Mouse (Mus musculus) lung, embryonic 16.5 days (tissue): ENCODE data around the gene Tnfaip6. TPM values are rescaled to one million over a fixed set of nuclear protein-coding genes. Genes with fewer than 3 reads are reported as not detected.
A peak's percentile ranks its signal among the peaks of the same experiment; 100 is the strongest.

Source experiments
- ATAC-seq: fragments of 200-750 bp; cut with Nextera tagmentation; 2 replicates; pipeline ENCODE4 v1.8.0; 2017; ENCODE audit warnings: low read depth, mild to moderate bottlenecking, moderate library complexity
- H3K27ac ChIP-seq: fragments of 300-500 bp; sonication (generic); 2 replicates; pipeline ENCODE4 v1.5.1; 2014; ENCODE audit warnings: mild to moderate bottlenecking, control low read depth, low read length
- H3K27me3 ChIP-seq: fragments of 300-500 bp; sonication (generic); 2 replicates; pipeline ENCODE4 v1.6.1; 2014; ENCODE audit warnings: low read depth, low read length, mixed read lengths; ENCODE audit not compliant: control insufficient read depth, insufficient read depth
- H3K36me3 ChIP-seq: fragments of 300-500 bp; sonication (generic); 2 replicates; pipeline ENCODE4 v1.6.1; 2014; ENCODE audit warnings: low read length; ENCODE audit not compliant: control insufficient read depth, insufficient read depth
- H3K4me1 ChIP-seq: fragments of 300-500 bp; sonication (generic); replicated peaks from 2 replicates; pipeline ENCODE4 v1.6.1; 2014; ENCODE audit warnings: low read length, mixed read lengths; ENCODE audit not compliant: control insufficient read depth, insufficient read depth
- H3K4me2 ChIP-seq: fragments of 300-500 bp; sonication (generic); 2 replicates; pipeline ENCODE4 v1.6.1; 2014; ENCODE audit warnings: low read depth, low read length, control low read depth
- H3K4me3 ChIP-seq: fragments of 300-500 bp; sonication (generic); 2 replicates; pipeline ENCODE4 v1.5.1; 2014; ENCODE audit warnings: mild to moderate bottlenecking, low read length, control low read depth
- H3K9ac ChIP-seq: fragments of 300-500 bp; sonication (generic); 2 replicates; pipeline ENCODE4 v1.6.1; 2014; ENCODE audit warnings: low read length, control low read depth
- H3K9me3 ChIP-seq: fragments of 300-500 bp; sonication (generic); 2 replicates; pipeline ENCODE4 v1.6.1; 2016; ENCODE audit warnings: low read length; ENCODE audit not compliant: control insufficient read depth
- WGBS: fragments of 180-500 bp; shearing (Covaris S2); extraction: QIAGEN DNeasy Blood & Tissue Kit; methylation state at CpG from one replicate; pipeline ENCODE4 v1.1.7; 2014; 5-methylcytosine and 5-hydroxymethylcytosine counted together
- polyA plus RNA-seq: library from polyadenylated mRNA; unstranded; fragments of >200 nt; fragmentation: Nextera tagmentation; extraction: Ambion mirVana; gene quantifications from 2 replicates; pipeline ENCODE4 v1.2.1, GENCODE M21; 2015

Gene Tnfaip6
- polyA plus RNA-seq, 1 experiment from 2014 or later, result 7.4 TPM

DNA sequence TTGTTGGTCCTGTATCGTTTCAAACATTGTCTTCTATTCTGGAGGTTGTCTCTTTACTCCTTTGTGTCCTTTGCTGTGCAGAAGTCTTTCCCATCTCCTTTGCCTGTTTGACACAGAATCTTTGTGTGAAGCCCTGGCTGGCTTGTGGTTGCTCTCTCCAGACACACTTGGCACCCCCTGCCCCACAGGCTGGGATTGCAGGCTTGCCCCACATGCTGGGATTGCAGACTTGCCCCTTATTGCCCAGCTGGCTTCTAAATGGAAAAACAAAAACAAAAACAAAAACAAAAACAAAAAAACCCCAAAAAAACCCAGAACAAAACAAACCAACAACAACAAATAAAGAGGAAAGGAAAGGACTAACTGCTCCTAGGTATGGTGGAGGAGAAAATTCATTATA lies 30.8 kb downstream of the Tnfaip6 start:
- H3K4me1 ChIP-seq, result peaks cover 6% of the 10 kb centered on the region; the same call in 1 of the 2 replicates
- no peaks in the 10 kb centered on the region for H3K36me3 ChIP-seq
- no peaks in the 10 kb centered on the region for H3K27me3 ChIP-seq
- H3K9me3 ChIP-seq, result no peaks in the 10 kb centered on the region
- H3K4me3 ChIP-seq, result no peak overlapping the region
- H3K4me2 ChIP-seq, result no peak overlapping the region
- H3K9ac ChIP-seq, result no peak overlapping the region
- no peak for ATAC-seq
- no peak overlapping the region for H3K27ac ChIP-seq
- WGBS, result 63% methylated on average over 1 of the region's 1 CpGs

DNA sequence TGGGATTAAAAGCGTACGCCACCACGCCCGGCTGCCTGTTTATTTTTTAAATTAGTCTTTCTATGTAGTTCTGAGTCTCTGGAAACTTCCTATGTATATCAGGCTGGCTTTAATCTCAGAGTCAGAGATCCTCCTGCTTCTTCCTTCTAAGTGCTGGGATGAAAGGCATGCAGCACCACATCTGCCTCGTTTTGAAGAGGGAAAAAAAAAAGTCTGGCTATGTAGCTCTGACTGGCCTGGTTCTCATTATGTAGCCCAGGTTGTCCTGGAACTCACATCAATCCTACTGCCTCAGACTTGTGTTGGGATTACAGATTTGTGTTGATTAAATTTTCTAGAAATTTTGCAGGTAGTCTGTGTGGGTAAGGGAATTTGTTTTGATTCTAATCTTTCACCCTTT lies 33.0 kb downstream of the Tnfaip6 start:
- 83% methylated on average over 5 of the region's 5 CpGs for WGBS
- Histone ChIP-seq H3K36me3 (peaks cover 6% of the 10 kb centered on the region), H3K9ac (no peak overlapping the region), H3K4me3 (no peak overlapping the region), H3K27me3 (no peaks in the 10 kb centered on the region), H3K9me3 (no peaks in the 10 kb centered on the region), H3K27ac (no peak overlapping the region; the same call in 1 of the 2 replicates), H3K4me2 (no peak overlapping the region), H3K4me1 (peaks cover 13% of the 10 kb centered on the region)
- ATAC-seq, result no peak

DNA sequence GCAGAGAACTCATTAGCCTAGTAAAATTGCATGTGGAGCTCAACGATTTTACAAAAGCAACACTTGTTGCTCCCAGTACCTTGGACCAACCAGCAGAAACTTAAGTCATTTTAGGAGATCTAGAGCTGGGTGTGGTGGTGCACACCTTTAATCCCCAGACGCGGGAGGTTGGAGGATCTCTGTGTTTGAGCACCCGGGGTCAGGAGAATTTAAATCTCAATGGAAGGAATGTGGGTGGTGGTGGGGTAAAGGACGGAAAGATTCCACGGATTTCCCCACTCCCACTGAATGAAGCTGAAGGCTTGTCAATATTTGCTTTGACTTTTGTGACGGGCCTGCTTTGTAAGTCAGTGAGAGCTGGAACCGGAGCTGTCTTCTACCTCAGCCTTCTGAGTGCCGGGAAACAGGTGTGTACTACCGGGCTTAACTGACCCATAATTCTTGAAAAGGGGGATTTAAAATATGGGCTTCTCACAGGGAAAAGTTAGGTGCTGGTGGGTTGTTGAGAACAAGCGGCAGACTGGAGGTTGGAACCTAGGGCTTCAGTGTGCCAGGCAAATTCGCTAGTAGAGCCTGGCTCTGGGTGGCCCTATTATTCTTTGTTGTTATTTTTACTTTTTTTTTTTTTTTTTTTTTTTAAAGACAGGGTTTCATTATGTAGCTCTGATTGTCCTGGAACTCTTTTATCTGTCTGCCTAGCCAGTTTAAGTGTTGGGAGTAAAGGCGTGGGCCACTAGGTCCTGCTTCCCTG lies 33.6 kb downstream of the Tnfaip6 start:
- no peak for ATAC-seq
- H3K4me1 ChIP-seq, result peaks cover 13% of the 10 kb centered on the region
- 48% methylated on average over 13 of the region's 13 CpGs for WGBS
- no peaks in the 10 kb centered on the region for H3K9me3 ChIP-seq
- H3K4me2 ChIP-seq, result peak overlapping the region; percentile 74; the same call in 1 of the 2 replicates
- peak overlapping the region; percentile 99; the same call in 1 of the 2 replicates for H3K9ac ChIP-seq
- H3K27ac ChIP-seq, result peak overlapping the region; percentile 94; the same call in 1 of the 2 replicates
- peak overlapping the region; percentile 99; the same call in 1 of the 2 replicates for H3K4me3 ChIP-seq
- peaks cover 10% of the 10 kb centered on the region for H3K36me3 ChIP-seq
- no peaks in the 10 kb centered on the region for H3K27me3 ChIP-seq

DNA sequence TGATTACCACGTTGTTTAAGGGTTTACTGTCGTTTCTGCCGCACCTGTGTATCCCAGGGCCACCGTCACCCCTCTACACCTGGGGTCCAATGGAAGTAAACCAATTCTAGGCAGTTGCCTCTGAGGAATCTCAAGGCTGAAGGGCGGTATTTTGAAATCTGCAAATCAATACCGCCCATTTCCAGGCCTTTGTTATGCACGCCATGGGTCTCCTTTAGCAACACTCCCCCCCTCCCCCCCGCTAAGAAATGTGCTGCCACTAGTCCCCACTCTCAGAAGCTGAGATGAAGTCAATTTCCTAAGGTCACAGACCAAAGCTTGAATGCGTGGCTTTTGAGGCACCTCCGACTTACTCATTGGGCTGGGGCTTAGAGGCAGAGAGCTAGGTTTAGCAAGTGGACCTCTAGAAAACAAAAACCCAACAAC lies 34.3 kb downstream of the Tnfaip6 start:
- Histone ChIP-seq H3K27ac (peak overlapping the region; percentile 94), H3K9ac (peak overlapping the region; percentile 99), H3K9me3 (no peaks in the 10 kb centered on the region), H3K36me3 (peaks cover 13% of the 10 kb centered on the region), H3K4me3 (peak overlapping the region; percentile 99), H3K4me1 (peaks cover 13% of the 10 kb centered on the region), H3K4me2 (peak overlapping the region; percentile 74), H3K27me3 (no peaks in the 10 kb centered on the region)
- ATAC-seq, result peak; percentile 39
- WGBS, result 8% methylated on average over 10 of the region's 10 CpGs

DNA sequence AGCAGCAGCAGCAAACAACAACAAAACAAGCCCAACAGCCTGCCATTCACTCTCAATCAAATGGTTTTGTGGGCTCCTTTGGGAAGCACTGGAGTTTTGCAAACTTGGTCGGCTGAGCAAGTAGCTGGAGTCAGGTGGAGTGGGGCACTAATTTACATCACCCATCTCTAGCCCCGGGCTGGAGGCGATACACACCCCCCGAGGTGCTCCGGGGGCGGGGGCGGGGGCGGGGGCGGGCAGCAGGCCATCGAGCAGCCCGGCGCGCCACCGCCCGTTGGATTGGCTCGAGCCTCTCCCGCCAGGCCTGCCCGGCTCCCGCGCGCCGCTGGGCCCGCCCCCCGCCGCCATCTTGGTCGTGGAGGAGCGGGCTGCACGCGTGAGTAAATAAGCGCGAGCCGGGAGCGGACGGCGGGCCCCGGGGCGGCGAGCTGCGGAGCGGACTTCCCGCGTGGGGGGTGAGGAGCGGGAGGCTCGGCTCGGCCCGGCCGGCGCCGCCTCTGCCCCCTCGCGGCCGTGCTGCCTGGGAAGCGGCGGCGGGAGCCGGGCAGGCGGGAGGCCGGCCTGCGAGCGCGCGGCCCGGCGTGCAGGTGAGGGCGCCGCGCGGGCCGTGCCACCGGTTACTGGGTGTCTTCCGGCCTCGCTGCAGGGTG lies 34.8 kb downstream of the Tnfaip6 start, which contains the start of gene Rif1:
Gene Rif1 (plus strand): TSS at position 342 of the 650 bp plus-strand sequence.
- H3K4me1 ChIP-seq, result peaks cover 13% of the 10 kb centered on the region
- peak within 1 kb of the TSS; percentile 94 for H3K27ac ChIP-seq
- WGBS, result 0% methylated on average over 43 of the region's 72 CpGs
- H3K9ac ChIP-seq, result peak within 1 kb of the TSS; percentile 99
- peak; percentile 97 for ATAC-seq
- no peaks in the 10 kb centered on the region for H3K27me3 ChIP-seq
- no peaks in the 10 kb centered on the region for H3K9me3 ChIP-seq
- H3K4me3 ChIP-seq, result peak within 1 kb of the TSS; percentile 99
- H3K4me2 ChIP-seq, result peak within 1 kb of the TSS; percentile 74
- peaks cover 17% of the 10 kb centered on the region for H3K36me3 ChIP-seq

DNA sequence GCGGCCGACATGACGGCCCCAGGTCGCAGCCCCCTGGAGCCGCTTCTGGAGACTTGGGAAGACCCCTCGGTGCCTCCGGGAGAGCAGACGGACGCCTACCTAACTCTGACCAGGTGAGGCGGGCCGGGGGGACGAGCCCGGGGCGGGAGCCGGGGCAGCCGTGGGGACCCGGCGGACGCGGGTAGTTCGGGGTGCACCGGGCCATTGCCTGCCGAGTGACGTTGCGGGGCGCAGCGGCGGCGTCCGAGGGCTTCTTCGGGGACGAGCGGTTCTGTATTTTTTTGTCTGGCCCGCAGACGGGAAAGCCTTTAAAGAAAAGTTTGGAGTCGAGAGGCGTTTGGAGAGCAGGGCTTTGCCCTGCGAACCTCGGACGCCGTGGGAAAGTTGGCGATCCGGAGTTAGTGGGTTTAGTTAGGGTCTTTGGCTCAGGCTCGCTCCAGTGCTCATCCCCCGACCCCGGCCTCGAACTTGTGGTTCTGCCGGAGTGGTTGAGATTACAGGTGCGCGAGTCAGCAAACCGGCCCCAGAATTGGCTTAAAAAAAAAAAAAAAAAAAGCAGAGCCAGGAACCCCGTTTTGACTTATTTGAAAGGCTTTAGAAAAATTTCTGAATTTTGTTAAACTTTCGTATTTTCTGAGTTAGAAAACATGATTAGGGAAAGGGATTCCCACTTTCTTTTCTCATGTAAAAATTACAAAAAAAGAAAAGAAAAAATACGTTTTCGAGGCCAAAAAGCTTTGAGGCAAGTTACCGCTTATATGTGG lies 35.5 kb downstream of the Tnfaip6 start:
- no peaks in the 10 kb centered on the region for H3K27me3 ChIP-seq
- WGBS, result under 1% methylated on average over 53 of the region's 56 CpGs
- H3K9ac ChIP-seq, result peak overlapping the region; percentile 99
- H3K36me3 ChIP-seq, result peaks cover 17% of the 10 kb centered on the region
- H3K9me3 ChIP-seq, result no peaks in the 10 kb centered on the region
- H3K4me2 ChIP-seq, result peak overlapping the region; percentile 74
- peaks cover 13% of the 10 kb centered on the region for H3K4me1 ChIP-seq
- H3K27ac ChIP-seq, result peak overlapping the region; percentile 94
- peak overlapping the region; percentile 99 for H3K4me3 ChIP-seq
- ATAC-seq, result peak; percentile 61

DNA sequence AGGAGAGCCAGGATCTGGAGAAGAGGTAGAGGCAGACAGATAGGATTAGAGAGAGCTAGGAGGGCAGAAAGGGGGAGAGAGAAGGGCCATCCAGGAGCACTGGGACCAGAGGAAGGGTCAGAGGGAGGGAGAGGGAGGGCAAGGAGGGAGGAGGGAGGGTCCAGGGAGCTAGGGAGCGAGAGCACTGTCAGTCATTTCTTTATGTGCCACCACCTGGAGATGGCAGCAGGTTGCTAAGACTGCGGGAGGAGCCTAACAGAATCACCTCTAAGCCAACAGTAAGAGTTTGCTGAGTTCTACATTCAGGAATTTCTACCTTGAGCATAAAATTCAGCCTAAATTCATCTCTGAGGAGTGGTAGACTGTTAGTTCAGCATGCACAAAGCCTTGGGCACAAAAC lies 40.9 kb downstream of the Tnfaip6 start:
- Histone ChIP-seq H3K4me1 (peaks cover 8% of the 10 kb centered on the region), H3K27me3 (no peaks in the 10 kb centered on the region), H3K9ac (no peak overlapping the region), H3K4me2 (no peak overlapping the region), H3K36me3 (peaks cover 39% of the 10 kb centered on the region), H3K9me3 (no peaks in the 10 kb centered on the region), H3K27ac (no peak overlapping the region), H3K4me3 (no peak overlapping the region)
- ATAC-seq, result no peak
- 82% methylated on average over 2 of the region's 2 CpGs for WGBS

DNA sequence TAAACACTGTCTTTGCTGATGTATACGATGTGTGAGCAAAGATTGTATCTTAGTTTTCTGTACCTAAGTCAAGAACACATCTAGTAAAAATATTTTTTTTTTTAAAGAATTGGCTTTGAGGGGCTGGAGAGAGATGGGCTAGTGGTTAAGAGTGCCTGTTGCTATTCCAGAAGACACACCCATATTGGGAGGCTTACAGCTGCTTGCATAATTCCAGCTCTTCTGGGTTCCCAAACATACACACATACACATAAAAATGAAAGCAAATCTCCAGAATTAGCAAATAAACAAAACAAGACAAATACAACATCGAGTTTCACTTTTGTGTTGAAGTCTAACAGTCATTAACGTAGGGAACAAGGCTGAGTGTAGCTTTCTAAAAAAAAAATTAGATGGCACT lies 46.2 kb downstream of the Tnfaip6 start:
- Histone ChIP-seq H3K4me2 (no peak overlapping the region), H3K9ac (no peak overlapping the region), H3K27me3 (no peaks in the 10 kb centered on the region), H3K4me1 (no peaks in the 10 kb centered on the region), H3K27ac (no peak overlapping the region), H3K36me3 (peaks cover 53% of the 10 kb centered on the region), H3K9me3 (no peaks in the 10 kb centered on the region), H3K4me3 (no peak overlapping the region)
- ATAC-seq, result no peak
- 91% methylated on average over 3 of the region's 3 CpGs for WGBS

DNA sequence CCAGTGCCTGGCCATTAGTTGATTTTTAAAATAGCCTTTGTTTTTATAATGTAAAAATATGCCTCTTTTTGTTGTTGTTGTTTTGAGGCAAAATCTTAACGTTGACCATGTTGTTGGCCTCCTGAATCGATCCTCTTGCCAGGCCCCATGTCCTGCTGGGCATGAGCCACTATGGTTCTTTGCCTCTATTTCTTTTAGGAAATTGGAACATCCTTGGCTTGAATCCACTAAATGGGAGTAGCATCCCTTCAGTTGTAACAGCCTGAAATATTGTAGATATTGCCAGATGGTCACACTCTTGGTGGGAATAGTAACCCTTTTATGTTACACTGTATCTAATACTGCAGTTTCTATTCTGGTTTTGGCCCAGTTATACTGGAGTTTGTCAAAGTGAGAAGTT lies 46.8 kb downstream of the Tnfaip6 start:
- no peaks in the 10 kb centered on the region for H3K27me3 ChIP-seq
- no peak overlapping the region for H3K27ac ChIP-seq
- WGBS, result 86% methylated on average over 2 of the region's 2 CpGs
- no peak overlapping the region for H3K4me3 ChIP-seq
- no peaks in the 10 kb centered on the region for H3K4me1 ChIP-seq
- H3K9me3 ChIP-seq, result no peaks in the 10 kb centered on the region
- peaks cover 54% of the 10 kb centered on the region for H3K36me3 ChIP-seq
- no peak overlapping the region for H3K4me2 ChIP-seq
- H3K9ac ChIP-seq, result no peak overlapping the region
- no peak for ATAC-seq
